Mouse (Mus musculus) ES-E14 (cell line): ENCODE measurements around the gene Cep85l.

Experiments
- CHD2 ChIP-seq: IDR thresholded peaks from 2 replicates; pipeline ENCODE4 v1.6.1; 2014; ENCODE audit warnings: mild to moderate bottlenecking, low read depth, low read length, inconsistent platforms
- ZNF384 ChIP-seq: IDR thresholded peaks from 2 replicates; pipeline ENCODE4 v1.6.1; 2012; ENCODE audit warnings: low read depth, low read length, inconsistent platforms

DNA sequence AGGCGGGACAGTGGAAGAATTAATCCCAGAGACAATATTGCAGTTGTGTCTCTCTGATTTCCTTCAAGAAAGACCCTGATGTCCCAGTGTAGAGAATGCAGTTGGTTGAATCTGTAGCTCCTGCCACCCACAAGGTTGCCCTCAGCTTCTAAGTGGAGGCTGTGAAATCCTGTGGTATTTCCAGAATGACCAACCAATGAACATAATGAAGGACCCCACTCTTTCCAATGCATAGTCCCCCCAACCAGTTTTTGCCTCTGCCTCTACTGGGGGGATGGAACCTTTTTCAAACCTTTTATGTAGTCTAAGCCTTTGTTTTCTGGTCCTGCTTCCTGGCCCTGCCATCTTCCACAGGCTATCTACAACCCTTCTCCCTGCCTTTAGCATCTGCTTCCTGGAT, 5.1 kb upstream of the Cep85l start:
- TF ChIP-seq CHD2 (no peak), ZNF384 (no peak)
